Comparison of ENCODE assay signal across 14 mouse cellular contexts in the genomic region with DNA sequence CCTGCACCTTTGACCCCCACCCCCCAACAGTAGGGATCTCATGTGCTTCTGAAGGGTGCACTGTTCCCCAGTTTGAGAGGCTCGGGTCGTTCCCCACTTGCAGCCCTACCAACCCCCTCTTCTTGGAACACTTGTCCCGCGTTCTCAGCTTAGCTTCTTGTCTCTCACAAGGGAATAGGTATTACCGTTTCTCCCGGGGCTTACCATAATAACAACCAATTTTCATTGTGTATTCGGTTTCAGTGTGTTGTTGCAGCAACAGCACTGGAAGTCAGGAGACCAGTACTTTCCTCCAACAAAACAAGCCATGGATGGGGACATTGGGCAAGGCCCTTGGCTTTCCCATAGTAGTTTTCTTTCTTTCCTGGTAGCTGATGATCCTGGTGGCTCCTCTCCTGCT.
"Had no signal": no experiment of that assay in that cellular context is flagged by ENCODE, and none has a peak within 500 bp of the region (broad histone marks: within the 10 kb centered on the region; RNA-seq: fewer than 3 reads in every experiment).

No protein-coding gene starts in this region.

- H3K27ac ChIP-seq: limb, embryonic 15.5 days; liver, embryonic 12.5 days; macrophage; midbrain, embryonic 15.5 days; neural tube, embryonic 12.5 days had no signal

- H3K4me3 ChIP-seq: limb, embryonic 15.5 days; liver, embryonic 12.5 days; megakaryocyte, embryonic 14.5 days; midbrain, embryonic 15.5 days; neural tube, embryonic 12.5 days had no signal

- H3K36me3 ChIP-seq: limb, embryonic 15.5 days; midbrain, embryonic 15.5 days; neural tube, embryonic 12.5 days had no signal

- H3K9ac ChIP-seq: limb, embryonic 15.5 days; liver, embryonic 12.5 days; lung, embryonic 14.5 days; midbrain, embryonic 15.5 days; neural tube, embryonic 12.5 days had no signal

- H3K4me1 ChIP-seq: megakaryocyte, embryonic 14.5 days; midbrain, embryonic 15.5 days; neural tube, embryonic 12.5 days had no signal

- H3K9me3 ChIP-seq: limb, embryonic 15.5 days; liver, embryonic 12.5 days; midbrain, embryonic 15.5 days; neural tube, embryonic 12.5 days had no signal

- H3K27me3 ChIP-seq: limb, embryonic 15.5 days; liver, embryonic 12.5 days; megakaryocyte, embryonic 14.5 days; midbrain, embryonic 15.5 days had no signal

- H3K4me2 ChIP-seq: limb, embryonic 15.5 days; liver, embryonic 12.5 days; lung, embryonic 14.5 days; midbrain, embryonic 11.5 days; midbrain, embryonic 15.5 days; neural tube, embryonic 12.5 days had no signal

- DNase-seq: kidney, postnatal 14 days; left cerebral cortex, postnatal 4 days; lung, embryonic 14.5 days; lung, postnatal 10 days; spleen, adult 18-20 months; thymus, adult 18-20 months; thymus, postnatal 14 days had no signal

- ATAC-seq: liver, embryonic 12.5 days; midbrain, embryonic 15.5 days had no signal
